Mouse (Mus musculus) frontal cortex, postnatal 10 days (tissue): ENCODE measurements at regions not wholly inside any gene's neighbourhood (a gene's known extent, or its start where the extent isn't known, plus 50 kb on each side); places are given as distances from the start of the nearest gene placed in this dataset.
"Not testable (repeated sequence)": the region's sequence is repeated elsewhere in the genome, so short reads cannot be mapped to it uniquely, and the experiment has no call there.

Source experiments
- DNase-seq, 2 experiments: peaks; one replicate each; pipeline ENCODE4 v3.0.0; 2022; ENCODE audit warnings: low spot score in 2 of 2, mixed read lengths in 1 of 2

- DNase-seq, result no peak
These were observed 85.3 kb downstream of the Slitrk1 start for GRCm38 (mm10) chr14:108828668-108829067.

GRCm38 (mm10) chr14:108821539-108821938 lies 92.4 kb downstream of the Slitrk1 start:
- DNase-seq, result no peak

DNA sequence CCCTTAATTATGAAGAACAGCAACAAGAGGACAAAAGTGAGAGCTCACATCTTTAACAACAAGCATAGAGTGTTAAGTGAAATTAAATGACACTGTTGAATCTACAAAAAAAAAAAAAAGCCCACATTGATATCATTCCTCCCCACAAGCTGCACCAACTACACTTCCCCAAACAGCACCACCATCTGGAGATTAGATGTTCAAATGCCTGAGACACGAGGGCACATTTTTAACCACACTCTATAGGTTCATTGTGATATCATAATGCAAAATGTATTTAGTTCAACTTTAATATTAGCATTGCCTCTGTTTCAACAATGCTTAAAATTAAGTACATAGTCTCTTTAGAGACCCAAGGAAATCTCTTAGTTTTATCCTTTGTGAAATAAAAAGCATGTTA lies 94.6 kb downstream of the Slitrk1 start:
- no peak for DNase-seq

- peak; percentile 24 to 44 for DNase-seq
These were observed 108.5 kb downstream of the Slitrk1 start for GRCm38 (mm10) chr14:108805394-108805982.

DNA sequence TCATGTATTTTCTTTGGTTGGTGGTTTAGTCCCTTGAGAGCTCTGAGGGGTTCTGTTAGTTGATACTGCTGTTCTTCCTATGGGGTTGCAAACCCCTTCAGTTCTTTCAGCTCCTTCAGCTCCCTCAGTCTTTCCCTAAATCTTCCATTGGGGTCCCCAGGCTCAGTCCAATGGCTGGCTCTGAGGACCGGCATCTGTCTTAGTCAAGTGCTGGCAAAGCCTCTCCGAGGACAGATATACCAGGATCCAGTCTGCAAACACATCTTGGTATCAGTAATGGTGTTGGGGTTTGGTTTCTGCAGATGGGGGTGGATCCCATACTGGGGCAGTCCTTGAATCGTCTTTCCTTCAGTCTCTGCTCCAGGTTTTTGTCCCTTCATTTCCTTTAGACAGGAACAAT lies 115.1 kb downstream of the Slitrk1 start:
- no peak for DNase-seq

GRCm38 (mm10) chr14:108792445-108792844 lies 121.5 kb downstream of the Slitrk1 start:
- DNase-seq, result no peak

DNA sequence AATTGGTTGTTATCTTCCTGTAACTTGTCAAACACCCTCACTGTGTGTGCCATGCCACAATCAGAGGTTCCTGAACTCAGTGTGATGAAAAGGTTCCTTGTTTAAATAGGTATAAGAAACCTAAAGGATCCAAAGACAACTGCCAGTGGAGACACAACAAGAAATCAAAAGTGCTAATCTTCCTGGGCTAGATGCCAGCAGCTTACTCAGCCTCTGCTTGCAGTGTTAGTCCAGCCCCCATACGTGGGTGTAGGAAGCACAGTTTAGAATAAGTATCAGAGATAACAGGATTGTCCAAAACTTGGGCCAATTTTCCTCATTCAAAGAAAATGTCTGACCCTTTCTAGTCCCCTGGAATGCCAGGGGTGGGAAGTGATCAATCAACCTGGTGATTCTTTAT lies 122.7 kb downstream of the Slitrk1 start:
- peak; percentile 10 to 14 for DNase-seq

DNA sequence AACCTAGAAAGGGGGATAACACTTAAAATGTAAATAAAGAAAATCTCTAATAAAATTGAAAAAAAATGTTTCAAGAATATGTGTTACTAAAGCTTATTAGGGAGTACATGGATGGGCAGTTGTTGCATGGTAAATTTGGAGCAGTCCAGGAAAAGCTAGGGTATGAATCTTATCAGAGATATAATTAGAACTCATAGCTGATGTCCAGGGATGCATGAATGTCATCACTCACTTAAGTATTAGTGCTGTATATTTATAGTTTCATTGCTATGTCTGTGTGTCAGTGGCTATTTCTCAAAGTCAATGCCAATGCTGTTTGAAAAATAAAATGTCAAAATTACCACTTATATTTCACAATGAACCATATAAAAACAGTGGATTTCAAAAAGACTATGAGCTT lies 165.2 kb downstream of the Slitrk1 start:
- no peak for DNase-seq

DNA sequence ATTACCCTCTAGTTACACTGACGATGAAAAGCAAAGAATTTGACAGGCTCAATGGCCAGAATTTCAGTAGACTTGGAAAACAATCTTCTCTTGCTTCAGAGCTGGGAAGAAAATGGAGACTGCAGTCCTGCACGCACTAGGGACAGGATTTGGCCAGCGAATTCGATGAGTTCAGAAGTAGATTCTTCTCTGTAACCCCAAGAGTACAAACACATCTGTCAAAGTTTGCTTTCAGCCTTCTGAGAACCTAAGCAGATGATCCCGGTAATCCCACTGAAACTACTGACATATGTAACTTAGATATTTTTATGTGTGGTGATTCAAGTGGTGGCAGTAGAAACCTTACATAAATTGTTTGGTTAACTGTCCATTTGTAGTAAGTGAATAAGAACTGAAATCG lies 202.1 kb downstream of the Slitrk1 start:
- no peak for DNase-seq

GRCm38 (mm10) chr14:108709101-108709631 lies 204.8 kb downstream of the Slitrk1 start:
- DNase-seq, result no peak

DNA sequence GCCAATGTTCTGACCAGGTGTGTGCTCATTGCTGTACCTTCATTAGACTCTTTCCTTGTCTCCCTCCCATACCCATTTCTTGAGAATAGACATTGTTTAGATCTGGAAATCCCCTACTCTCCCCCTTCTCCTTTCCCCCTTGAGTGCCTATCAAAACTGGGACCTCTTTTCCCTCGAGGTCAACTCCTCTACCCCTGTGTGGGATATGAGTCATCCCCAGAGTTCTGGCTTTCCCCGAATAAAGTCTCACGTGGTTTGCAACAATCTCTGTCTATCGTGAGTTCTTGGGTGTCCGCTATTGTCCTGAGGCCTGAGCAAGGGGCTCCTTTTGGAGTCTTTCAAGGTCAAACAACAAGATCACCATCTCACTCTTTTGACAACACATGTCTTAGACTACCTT lies 209.3 kb downstream of the Slitrk1 start:
- DNase-seq, result not testable (repeated sequence)

DNA sequence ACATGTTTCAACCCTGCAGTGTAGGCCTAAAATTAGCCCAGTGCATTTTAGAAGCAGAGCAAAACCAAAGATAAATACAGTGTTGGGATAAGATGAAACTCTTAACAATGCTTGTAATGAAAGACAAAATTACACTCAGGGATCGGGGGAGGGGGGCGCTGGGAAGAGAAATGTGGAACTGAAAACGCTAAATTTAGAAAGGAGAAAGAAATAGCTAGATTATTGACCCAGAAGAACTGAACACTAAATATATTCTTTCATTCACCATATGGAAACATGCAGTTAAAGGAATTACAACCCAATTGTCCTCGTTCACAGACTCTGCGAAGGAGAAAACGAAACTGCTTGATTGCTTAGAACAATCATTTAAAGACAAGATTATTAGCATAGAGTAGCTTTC lies 249.1 kb downstream of the Slitrk1 start:
- DNase-seq, result no peak

GRCm38 (mm10) chr14:108638291-108638690 lies 275.7 kb downstream of the Slitrk1 start:
- no peak for DNase-seq

GRCm38 (mm10) chr14:108635266-108635665 lies 278.7 kb downstream of the Slitrk1 start:
- DNase-seq, result no peak

GRCm38 (mm10) chr14:108610028-108610427 lies 303.9 kb downstream of the Slitrk1 start:
- DNase-seq, result no peak
